Mouse (Mus musculus): ENCODE data around the gene Wdr20. TPM values are rescaled to one million over a fixed set of nuclear protein-coding genes. Genes with fewer than 3 reads are reported as not detected.
A peak's percentile ranks its signal among the peaks of the same experiment; 100 is the strongest.

Gene Wdr20
- total and polyA plus RNA-seq, 3 experiments, result 18.8 to 25.8 TPM; not detected in 1

GRCm38 (mm10) chr12:110775628-110776426 is 38.1 kb downstream of the Wdr20 start:
- peak overlapping the region; percentile 9; the same call in 1 of the 2 replicates for H3K27ac ChIP-seq (ENCODE audit: control insufficient read depth, low read depth, low read length)
- peak overlapping the region; percentile 15 to 49 for H3K4me3 ChIP-seq (ENCODE audit: control insufficient read depth in 1 of 2, insufficient read depth in 1 of 2, low read depth in 2 of 2, low read length in 2 of 2)

GRCm38 (mm10) chr12:110777853-110778252 is 40.1 kb downstream of the Wdr20 start:
- Histone ChIP-seq H3K79me2 (ENCODE audit: control insufficient read depth, insufficient read depth, low read length, poor library complexity) (peaks cover 7% of the 10 kb centered on the region), H3K27me3 (ENCODE audit: control insufficient read depth in 1 of 2, insufficient read depth in 2 of 2, low read length in 2 of 2) (no peaks in the 10 kb centered on the region), H3K27ac (ENCODE audit: control insufficient read depth, low read depth, low read length) (no peak overlapping the region), H3K36me3 (ENCODE audit: control insufficient read depth in 1 of 2, insufficient read depth in 2 of 2, low read length in 2 of 2) (peaks cover 2 to 20% of the 10 kb centered on the region in 2 experiments), H3K4me1 (ENCODE audit: control insufficient read depth in 1 of 2, insufficient read depth in 2 of 2, low read length in 2 of 2) (peaks cover 5 to 29% of the 10 kb centered on the region in 2 experiments), H3K4me3 (ENCODE audit: control insufficient read depth in 1 of 2, insufficient read depth in 1 of 2, low read depth in 2 of 2, low read length in 2 of 2) (no peak overlapping the region), H3K9me3 (replicated peaks; ENCODE audit: insufficient read depth, low read length) (no peaks in the 10 kb centered on the region), H3K9ac (ENCODE audit: control insufficient read depth, low read depth, low read length, poor library complexity, severe bottlenecking) (no peak overlapping the region; the same call in 1 of the 2 replicates)
- DNase-seq (ENCODE audit: low read depth, low spot score), result peak; percentile 75
- TF ChIP-seq TBP (IDR thresholded peaks at IDR 0.05; ENCODE audit: low read depth, low read length) (0 out of 2 replicates have a peak, but pooled peaks have one; percentile 21), BHLHE40 (IDR thresholded peaks at IDR 0.05; ENCODE audit: borderline replicate concordance, low read depth, low read length) (no peak), GATA1 (IDR thresholded peaks at IDR 0.05; ENCODE audit: low read depth, low read length) (0 out of 2 replicates have a peak, but pooled peaks have one; percentile 28), MXI1 (IDR thresholded peaks at IDR 0.05; ENCODE audit: low read depth, low read length) (peak; percentile 67), CHD1 (IDR thresholded peaks at IDR 0.05; ENCODE audit: low read depth, low read length) (no peak), RCOR1 (IDR thresholded peaks at IDR 0.05; ENCODE audit: low read depth, low read length) (0 out of 2 replicates have a peak, but pooled peaks have one; percentile 41), ETS1 (IDR thresholded peaks at IDR 0.05; ENCODE audit: low read depth, low read length) (peak; percentile 27; the same call in 1 of the 2 replicates), SIN3A (IDR thresholded peaks at IDR 0.05; ENCODE audit: low read length) (peak; percentile 40; the same call in 1 of the 2 replicates), EP300 (IDR thresholded peaks at IDR 0.05; ENCODE audit: low read depth in 1 of 2, low read length in 2 of 2) (peak in 1 of 2 experiments; percentile 36; a peak in 1 of 4 replicates)

More at GRCm38 (mm10) chr12:110775628-110776426, 38.1 kb downstream of the Wdr20 start:
- no peak overlapping the region for H3K9ac ChIP-seq (ENCODE audit: control insufficient read depth, low read depth, low read length, poor library complexity, severe bottlenecking)
- H3K4me1 ChIP-seq (ENCODE audit: control insufficient read depth in 1 of 2, insufficient read depth in 2 of 2, low read length in 2 of 2), result peaks cover 5 to 26% of the 10 kb centered on the region in 2 experiments
- no peaks in the 10 kb centered on the region for H3K27me3 ChIP-seq (ENCODE audit: control insufficient read depth in 1 of 2, insufficient read depth in 2 of 2, low read length in 2 of 2)
- peak; percentile 79 for DNase-seq (ENCODE audit: low read depth, low spot score)
- TF ChIP-seq HCFC1 (IDR thresholded peaks at IDR 0.05; ENCODE audit: low read depth, low read length) (peak; percentile 45; the same call in 1 of the 2 replicates), SIN3A (IDR thresholded peaks at IDR 0.05; ENCODE audit: low read length) (0 out of 2 replicates have a peak, but pooled peaks have one; percentile 40), POLR2A (IDR thresholded peaks at IDR 0.05; ENCODE audit: control insufficient read depth in 1 of 2, insufficient read depth in 1 of 2, low read depth in 1 of 2, low read length in 2 of 2, poor library complexity in 1 of 2) (peak in 1 of 2 experiments; percentile 33; a peak in 1 of 4 replicates), POLR2AphosphoS2 (IDR thresholded peaks at IDR 0.05; ENCODE audit: low read length) (no peak), NRF1 (IDR thresholded peaks at IDR 0.05; ENCODE audit: insufficient read depth, low read depth, low read length, poor library complexity, severe bottlenecking) (no peak), RAD21 (IDR thresholded peaks at IDR 0.05; ENCODE audit: low read depth, low read length) (no peak), GATA1 (IDR thresholded peaks at IDR 0.05; ENCODE audit: low read depth, low read length) (0 out of 2 replicates have a peak, but pooled peaks have one; percentile 13)
- H3K36me3 ChIP-seq (ENCODE audit: control insufficient read depth in 1 of 2, insufficient read depth in 2 of 2, low read length in 2 of 2), result peaks cover 4 to 21% of the 10 kb centered on the region in 2 experiments
- peaks cover 13% of the 10 kb centered on the region for H3K79me2 ChIP-seq (ENCODE audit: control insufficient read depth, insufficient read depth, low read length, poor library complexity)
- no peaks in the 10 kb centered on the region for H3K9me3 ChIP-seq (replicated peaks; ENCODE audit: insufficient read depth, low read length)

Measured in MEL (cell line).